Mouse (Mus musculus) limb, embryonic 11.5 days (tissue): Measurements from ENCODE around the gene Hrasls5. TPM values are rescaled to one million over a fixed set of nuclear protein-coding genes. Genes with fewer than 3 reads are reported as not detected.

Experiments used
- ATAC-seq: fragments of 200-750 bp; cut with Nextera tagmentation; 2 replicates; pipeline ENCODE4 v1.8.0; 2017; ENCODE audit warnings: low read depth; ENCODE audit not compliant: insufficient number of reproducible peaks, low FRiP score, low TSS enrichment
- DNase-seq: peaks from one replicate; pipeline ENCODE4 v3.0.0-alpha.2; 2015; ENCODE audit warnings: low spot score
- H3K27ac ChIP-seq: fragments of 300-500 bp; sonication (generic); replicated peaks from 2 replicates; pipeline ENCODE4 v1.5.1; 2014; ENCODE audit warnings: low read depth, mild to moderate bottlenecking, low read length
- H3K27me3 ChIP-seq: fragments of 300-500 bp; sonication (generic); 2 replicates; pipeline ENCODE4 v1.6.1; 2014; ENCODE audit warnings: mild to moderate bottlenecking, low read length, mixed read lengths; ENCODE audit not compliant: control insufficient read depth, insufficient read depth
- H3K36me3 ChIP-seq: fragments of 300-500 bp; sonication (generic); 2 replicates; pipeline ENCODE4 v1.6.1; 2014; ENCODE audit warnings: mild to moderate bottlenecking, low read length, moderate library complexity, mixed read lengths; ENCODE audit not compliant: control insufficient read depth, insufficient read depth
- H3K4me1 ChIP-seq: fragments of 300-500 bp; sonication (generic); 2 replicates; pipeline ENCODE4 v1.6.1; 2014; ENCODE audit warnings: low read length, mixed read lengths; ENCODE audit not compliant: control insufficient read depth, insufficient read depth
- H3K4me2 ChIP-seq: fragments of 300-500 bp; sonication (generic); 2 replicates; pipeline ENCODE4 v1.6.1; 2014; ENCODE audit warnings: low read depth, mild to moderate bottlenecking, moderate library complexity; ENCODE audit not compliant: severe bottlenecking
- H3K4me3 ChIP-seq: fragments of 300-500 bp; sonication (generic); 2 replicates; pipeline ENCODE4 v1.5.1; 2014; ENCODE audit warnings: low read depth, low read length
- H3K9ac ChIP-seq: fragments of 300-500 bp; sonication (generic); 2 replicates; pipeline ENCODE4 v1.6.1; 2014; ENCODE audit warnings: mild to moderate bottlenecking, low read length
- H3K9me3 ChIP-seq: fragments of 300-500 bp; sonication (generic); 2 replicates; pipeline ENCODE4 v1.6.1; 2016; ENCODE audit warnings: low read length; ENCODE audit not compliant: control insufficient read depth
- WGBS: fragments of 180-500 bp; shearing (Covaris S2); extraction: QIAGEN DNeasy Blood & Tissue Kit; methylation state at CpG from one replicate; pipeline ENCODE4 v1.1.7; 2014; 5-methylcytosine and 5-hydroxymethylcytosine counted together
- polyA plus RNA-seq: library from polyadenylated mRNA; unstranded; fragments of >200 nt; fragmentation: Nextera tagmentation; extraction: Ambion mirVana; gene quantifications from 2 replicates; pipeline ENCODE4 v1.2.1, GENCODE M21; 2014

The Hrasls5 gene
- polyA plus RNA-seq, 1 experiment from 2014 or later: not detected

DNA sequence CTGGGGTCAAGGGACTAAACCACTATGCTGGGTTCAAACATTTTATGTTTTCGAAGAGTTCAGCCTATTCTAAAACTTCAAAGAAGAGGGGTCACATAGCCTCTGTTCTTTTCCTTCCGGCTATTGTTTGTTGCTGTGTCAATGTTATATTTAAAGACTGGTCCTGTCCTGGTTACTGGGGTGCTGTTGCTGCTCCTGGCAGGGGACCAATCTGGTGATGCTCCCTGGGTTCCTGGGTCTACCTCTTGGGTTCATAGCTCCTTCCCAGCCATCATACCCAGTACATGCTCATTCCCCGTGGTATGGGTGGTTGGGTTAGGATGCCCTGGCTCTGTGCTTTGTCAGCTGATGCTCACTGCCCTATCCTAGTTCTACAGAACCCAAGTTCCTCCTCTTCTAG is 34.6 kb upstream of the Hrasls5 start:
- H3K36me3 ChIP-seq: no peaks in the 10 kb centered on the region
- no peak overlapping the region for H3K9ac ChIP-seq
- ATAC-seq (no peak), DNase-seq (no peak)
- no peaks in the 10 kb centered on the region for H3K4me1 ChIP-seq
- H3K4me3 ChIP-seq: no peak overlapping the region
- H3K4me2 ChIP-seq: no peak overlapping the region
- no peak overlapping the region for H3K27ac ChIP-seq
- WGBS: 89% methylated on average over 3 of the region's 3 CpGs
- no peaks in the 10 kb centered on the region for H3K27me3 ChIP-seq
- no peaks in the 10 kb centered on the region for H3K9me3 ChIP-seq

DNA sequence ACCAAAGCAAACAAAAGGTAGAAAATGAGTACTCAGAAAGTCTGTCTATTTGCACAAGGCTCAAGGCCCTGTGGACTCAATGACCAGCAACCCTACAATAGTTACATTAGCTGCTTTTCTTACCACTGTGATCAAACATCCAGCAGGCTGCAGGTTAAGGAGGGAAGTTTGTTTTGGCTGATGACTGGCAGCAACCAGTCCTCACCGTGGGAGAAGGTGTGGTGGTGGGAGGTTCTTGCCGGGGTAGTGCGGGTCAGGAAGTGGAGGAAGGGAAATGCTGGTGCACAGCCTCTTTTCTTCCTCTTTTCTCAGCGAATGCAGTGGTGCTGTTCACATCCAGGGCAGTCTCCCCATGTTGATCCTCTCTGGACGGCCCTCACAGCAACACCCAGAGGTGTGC is 31.3 kb upstream of the Hrasls5 start:
- H3K4me1 ChIP-seq: no peaks in the 10 kb centered on the region
- H3K4me3 ChIP-seq: no peak overlapping the region
- no peaks in the 10 kb centered on the region for H3K27me3 ChIP-seq
- no peak overlapping the region for H3K4me2 ChIP-seq
- ATAC-seq (no peak), DNase-seq (no peak)
- H3K36me3 ChIP-seq: no peaks in the 10 kb centered on the region
- H3K9ac ChIP-seq: no peak overlapping the region
- H3K27ac ChIP-seq: no peak overlapping the region
- no peaks in the 10 kb centered on the region for H3K9me3 ChIP-seq
- 64% methylated on average over 5 of the region's 5 CpGs for WGBS

DNA sequence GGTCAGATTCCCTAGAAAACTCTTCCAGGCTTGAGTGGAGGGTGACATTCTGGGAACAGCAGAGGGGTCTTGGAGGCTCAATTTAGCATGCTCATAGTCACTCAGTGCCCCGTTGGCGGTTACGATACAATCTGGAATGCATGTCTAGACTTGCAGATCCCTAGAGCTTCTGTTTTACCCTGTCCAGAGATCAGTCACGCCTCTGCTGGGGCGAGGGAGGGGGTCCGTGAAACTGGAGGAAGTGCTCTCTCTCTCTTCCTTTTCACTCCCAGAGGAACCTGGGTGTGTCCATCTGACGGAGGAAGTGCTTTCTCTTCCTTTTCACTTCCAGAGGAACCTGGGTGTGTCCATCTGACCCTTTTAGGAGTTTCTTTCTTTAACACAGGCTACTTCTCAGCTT is 29.2 kb upstream of the Hrasls5 start:
- 68% methylated on average over 7 of the region's 7 CpGs for WGBS
- Histone ChIP-seq H3K9me3 (no peaks in the 10 kb centered on the region), H3K4me2 (no peak overlapping the region), H3K27me3 (no peaks in the 10 kb centered on the region), H3K4me1 (no peaks in the 10 kb centered on the region), H3K36me3 (no peaks in the 10 kb centered on the region), H3K4me3 (no peak overlapping the region), H3K9ac (no peak overlapping the region), H3K27ac (no peak overlapping the region)
- ATAC-seq: no peak
- peak; percentile 24 for DNase-seq

DNA sequence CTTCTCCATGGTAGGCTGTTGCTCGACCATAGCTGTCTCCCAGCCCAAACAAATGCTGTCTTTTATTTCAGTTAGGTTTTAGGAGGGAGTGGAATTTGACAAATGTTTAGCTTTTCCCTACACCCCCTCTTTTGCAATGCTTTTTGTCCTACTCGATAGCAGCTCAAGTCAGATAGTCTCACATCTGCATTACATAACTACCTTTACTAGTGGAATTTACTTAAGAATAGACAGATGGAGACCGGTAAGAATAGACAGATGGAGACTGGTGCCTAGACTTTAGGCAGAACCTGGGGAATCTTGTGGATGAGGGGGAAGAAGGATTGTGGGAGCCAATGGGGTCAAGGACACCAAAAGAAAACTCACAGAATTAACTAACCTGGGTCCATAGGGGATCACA is 28.7 kb upstream of the Hrasls5 start:
- Histone ChIP-seq H3K4me2 (no peak overlapping the region), H3K27me3 (no peaks in the 10 kb centered on the region), H3K9ac (no peak overlapping the region), H3K4me1 (no peaks in the 10 kb centered on the region), H3K9me3 (no peaks in the 10 kb centered on the region), H3K36me3 (no peaks in the 10 kb centered on the region), H3K4me3 (no peak overlapping the region), H3K27ac (no peak overlapping the region)
- DNase-seq: no peak
- 80% methylated on average over 3 of the region's 3 CpGs for WGBS
- no peak for ATAC-seq

DNA sequence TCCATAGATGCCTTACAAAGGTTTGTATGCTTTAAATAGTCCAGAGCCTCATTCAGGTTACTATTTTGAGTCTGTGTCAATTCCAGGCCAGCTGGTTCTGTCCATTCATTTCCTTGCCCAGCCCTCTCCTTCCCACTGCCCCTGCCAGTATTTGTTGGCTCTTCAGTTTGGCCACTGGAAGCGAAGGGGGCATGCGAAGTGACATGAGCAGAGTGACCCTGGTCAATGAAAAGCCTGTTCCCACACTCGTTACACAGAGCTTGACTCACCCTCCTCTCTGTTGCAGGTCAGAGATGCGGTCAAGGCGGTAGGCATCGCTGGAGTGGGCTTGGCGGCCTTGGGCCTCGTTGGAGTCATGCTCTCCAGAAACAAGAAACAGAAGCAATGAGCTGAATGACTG is 27.1 kb upstream of the Hrasls5 start:
- H3K27ac ChIP-seq: no peak overlapping the region
- H3K4me2 ChIP-seq: no peak overlapping the region
- WGBS: 91% methylated on average over 8 of the region's 8 CpGs
- no peak for DNase-seq
- no peak overlapping the region for H3K4me3 ChIP-seq
- no peak for ATAC-seq
- H3K9me3 ChIP-seq: no peaks in the 10 kb centered on the region
- H3K4me1 ChIP-seq: no peaks in the 10 kb centered on the region
- H3K9ac ChIP-seq: no peak overlapping the region
- no peaks in the 10 kb centered on the region for H3K36me3 ChIP-seq
- no peaks in the 10 kb centered on the region for H3K27me3 ChIP-seq

DNA sequence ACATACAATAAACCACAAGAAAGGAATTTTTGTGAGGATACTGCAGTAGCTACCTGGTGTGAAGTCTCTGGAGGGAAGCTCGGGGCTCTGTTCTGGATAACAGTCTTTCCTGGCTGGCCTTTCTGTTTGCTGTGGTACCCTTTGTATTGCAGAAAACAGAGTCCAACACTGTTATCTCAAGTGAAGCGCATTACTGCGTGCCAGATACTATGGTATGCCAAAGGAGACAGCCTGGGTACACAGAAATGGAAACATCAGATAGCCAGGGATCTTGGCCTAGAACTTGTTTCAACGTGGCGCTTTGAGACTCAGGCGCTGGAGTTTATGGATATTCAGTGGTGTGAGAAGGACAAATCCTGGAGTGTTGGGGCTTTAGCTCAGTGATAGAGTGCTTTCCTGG is 26.6 kb upstream of the Hrasls5 start:
- H3K27me3 ChIP-seq: no peaks in the 10 kb centered on the region
- ATAC-seq: no peak

DNA sequence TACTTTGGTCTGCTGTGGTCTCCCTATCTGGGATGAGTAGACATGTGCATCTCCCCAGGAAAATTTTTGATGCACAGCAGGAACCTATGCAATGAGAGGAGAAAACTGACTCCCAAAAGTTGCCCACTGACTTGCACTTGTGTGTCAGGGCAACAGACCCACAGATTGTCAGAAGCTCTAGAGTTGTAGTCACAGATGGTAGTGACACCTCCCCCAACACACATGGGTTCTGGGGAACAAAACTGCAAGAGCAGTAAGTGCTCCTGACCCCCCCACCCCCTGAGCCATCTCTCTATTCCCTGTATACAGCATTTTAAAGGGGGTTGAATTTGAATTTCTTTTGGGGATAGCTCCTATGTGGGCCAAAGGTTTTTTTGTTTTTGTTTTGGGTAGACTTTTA is 21.5 kb upstream of the Hrasls5 start:
- H3K4me1 ChIP-seq: no peaks in the 10 kb centered on the region
- no peaks in the 10 kb centered on the region for H3K9me3 ChIP-seq
- H3K27me3 ChIP-seq: no peaks in the 10 kb centered on the region
- no peak for DNase-seq
- H3K36me3 ChIP-seq: no peaks in the 10 kb centered on the region
- H3K4me3 ChIP-seq: no peak overlapping the region
- no peak for ATAC-seq
- no peak overlapping the region for H3K27ac ChIP-seq
- H3K4me2 ChIP-seq: no peak overlapping the region
- no peak overlapping the region for H3K9ac ChIP-seq

More for the DNA sequence above, 26.6 kb upstream of the Hrasls5 start:
- Histone ChIP-seq H3K27ac (no peak overlapping the region), H3K9ac (no peak overlapping the region), H3K4me2 (no peak overlapping the region), H3K4me1 (no peaks in the 10 kb centered on the region), H3K9me3 (no peaks in the 10 kb centered on the region), H3K36me3 (no peaks in the 10 kb centered on the region), H3K4me3 (no peak overlapping the region)
- DNase-seq: no peak
- WGBS: 94% methylated on average over 6 of the region's 6 CpGs

DNA sequence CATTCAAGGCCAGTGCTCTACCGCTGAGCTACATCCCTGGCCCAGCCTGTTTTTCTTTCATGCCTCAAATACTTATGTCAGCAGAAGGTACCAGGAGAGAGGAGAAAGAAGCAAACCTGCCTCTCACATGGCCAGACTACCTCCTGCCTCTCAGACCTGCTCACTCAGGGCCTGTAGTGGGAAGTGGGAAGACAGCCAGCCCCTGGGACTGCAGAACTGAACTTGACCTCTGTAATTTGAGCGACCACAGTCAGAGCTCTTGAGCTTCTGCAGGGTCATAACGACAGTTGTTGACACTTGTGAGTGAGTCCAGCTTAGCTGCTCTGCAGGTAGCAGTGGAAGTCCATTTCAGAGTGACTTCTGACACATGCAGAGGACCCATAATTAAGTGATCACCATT is 20.3 kb upstream of the Hrasls5 start:
- Histone ChIP-seq H3K4me3 (no peak overlapping the region), H3K27me3 (no peaks in the 10 kb centered on the region), H3K9me3 (no peaks in the 10 kb centered on the region), H3K36me3 (no peaks in the 10 kb centered on the region), H3K9ac (no peak overlapping the region), H3K4me2 (no peak overlapping the region), H3K27ac (no peak overlapping the region), H3K4me1 (no peaks in the 10 kb centered on the region)
- ATAC-seq (no peak), DNase-seq (no peak)
- WGBS: 55% methylated on average over 3 of the region's 3 CpGs

DNA sequence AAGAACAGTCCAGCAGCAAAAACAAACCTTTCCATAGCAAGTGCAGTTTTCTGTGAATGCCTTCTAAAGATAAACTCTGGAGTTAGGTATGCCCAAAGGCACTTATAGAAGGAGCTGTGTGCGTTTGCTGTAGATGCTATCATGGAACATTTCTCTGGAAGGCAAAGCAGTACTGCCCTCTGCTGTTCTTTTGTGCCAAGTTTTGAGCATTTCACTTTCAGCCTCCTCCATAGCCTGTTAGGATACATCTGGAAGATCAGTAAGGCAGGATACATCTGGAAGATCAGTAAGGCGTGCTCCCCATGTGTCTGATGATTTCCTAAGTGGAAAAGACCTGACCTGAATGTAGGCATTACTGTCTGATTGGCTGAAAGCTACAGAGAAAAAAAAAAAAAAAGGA is 16.8 kb upstream of the Hrasls5 start:
- no peak overlapping the region for H3K4me3 ChIP-seq
- no peak overlapping the region for H3K9ac ChIP-seq
- no peaks in the 10 kb centered on the region for H3K4me1 ChIP-seq
- no peak overlapping the region for H3K27ac ChIP-seq
- H3K4me2 ChIP-seq: no peak overlapping the region
- no peak for ATAC-seq
- no peaks in the 10 kb centered on the region for H3K36me3 ChIP-seq
- no peaks in the 10 kb centered on the region for H3K27me3 ChIP-seq
- WGBS: 26% methylated on average over 2 of the region's 2 CpGs
- peak; percentile 58 for DNase-seq
- no peaks in the 10 kb centered on the region for H3K9me3 ChIP-seq
